Mouse (Mus musculus): ENCODE results near the gene Zfp839.
"Not testable (repeated sequence)": the region's sequence is repeated elsewhere in the genome, so short reads cannot be mapped to it uniquely, and the experiment has no call there.

The Zfp839 gene

GRCm38 (mm10) chr12:110841731-110842493, 8.1 kb upstream of the Zfp839 start:
- no peak for DNase-seq

- peak; percentile 81 for DNase-seq
Observed at GRCm38 (mm10) chr12:110843194-110844048, 6.6 kb upstream of the Zfp839 start.

DNA sequence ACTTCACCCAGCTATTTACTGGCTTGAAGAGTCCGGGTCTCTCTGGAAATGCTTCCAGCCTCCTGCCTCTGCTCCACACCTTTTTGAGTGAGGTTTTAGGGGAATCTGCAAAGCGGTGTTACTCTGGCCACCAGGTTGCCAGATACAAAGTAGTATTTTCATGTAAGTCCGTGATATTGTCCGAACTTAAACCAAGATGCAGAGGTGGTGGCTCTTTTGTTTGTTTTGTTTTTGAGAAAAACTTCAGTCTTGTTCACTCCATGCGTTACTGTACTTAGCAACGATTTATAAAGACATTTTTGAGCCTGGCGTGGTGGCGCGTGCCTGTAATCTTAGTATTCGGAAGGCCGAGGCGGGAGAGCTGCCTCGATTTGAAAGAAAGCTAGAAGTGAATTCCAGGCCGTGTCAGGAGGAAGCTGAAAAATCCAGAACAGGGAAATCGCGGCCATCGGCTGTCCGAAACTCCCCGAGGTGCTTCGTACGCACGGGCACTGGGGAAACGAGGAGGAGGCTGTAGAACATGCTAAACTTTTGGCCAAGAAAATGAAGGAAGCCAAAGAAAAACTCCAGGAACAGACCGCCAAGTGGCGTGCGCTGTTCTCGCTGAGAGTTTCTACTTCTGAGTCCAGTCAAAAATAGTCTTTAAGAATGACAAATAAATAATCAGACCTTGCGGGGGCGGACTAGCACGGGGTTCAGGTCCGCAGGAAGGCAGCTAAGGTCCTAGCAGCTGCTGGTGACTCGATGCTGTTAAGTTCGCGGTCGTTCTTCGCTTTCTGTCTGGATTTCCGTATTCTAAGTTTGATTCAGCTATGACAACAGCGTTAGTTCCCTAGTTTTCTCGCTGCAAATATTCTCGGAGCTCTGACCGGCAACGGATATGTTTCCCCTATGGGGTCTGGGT, 5.6 kb upstream of the Zfp839 start:
- DNase-seq: no peak

GRCm38 (mm10) chr12:110845131-110845880, 4.7 kb upstream of the Zfp839 start:
- DNase-seq: peak; percentile 87

GRCm38 (mm10) chr12:110846191-110846765, 3.8 kb upstream of the Zfp839 start:
- no peak for DNase-seq

DNA sequence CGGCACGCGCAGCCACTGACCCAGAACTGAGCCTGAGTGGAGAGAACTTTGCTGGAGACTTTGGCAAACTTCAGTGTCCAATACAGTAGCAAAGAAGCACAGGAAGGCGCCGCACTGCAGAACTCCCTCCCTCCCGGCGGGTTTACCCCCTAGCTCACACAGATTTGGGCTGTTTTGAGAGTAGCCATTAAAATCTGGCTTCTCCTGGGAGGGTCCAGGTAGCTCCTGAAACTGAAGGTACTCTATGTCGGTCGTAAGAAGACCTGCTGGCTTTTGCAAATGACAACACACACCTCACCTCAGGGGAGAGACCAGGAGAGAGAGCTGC, 840 bp downstream of the Zfp839 start:
- no peak for DNase-seq

GRCm38 (mm10) chr12:110851414-110851813, 1.4 kb downstream of the Zfp839 start:
- no peak for DNase-seq

DNA sequence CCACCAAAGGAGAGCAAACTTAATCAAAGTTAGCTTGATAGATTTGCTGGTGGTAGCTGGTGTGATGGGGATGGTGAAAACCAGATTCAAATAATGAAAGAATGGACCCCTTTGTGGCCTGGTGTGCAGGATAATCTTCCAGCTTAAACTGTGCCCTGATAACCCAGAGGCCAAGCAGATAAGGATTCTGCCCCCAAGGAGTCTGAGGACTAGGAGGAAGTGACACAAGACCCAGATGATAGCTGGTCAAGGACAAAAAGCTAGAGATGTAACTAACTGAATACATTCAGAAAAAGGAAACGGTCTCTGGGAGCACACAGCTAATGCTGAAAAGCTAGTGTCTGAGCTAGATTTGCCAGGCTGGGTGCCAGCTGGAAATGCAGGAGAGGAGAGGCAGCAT, 1.9 kb downstream of the Zfp839 start:
- no peak for DNase-seq

DNA sequence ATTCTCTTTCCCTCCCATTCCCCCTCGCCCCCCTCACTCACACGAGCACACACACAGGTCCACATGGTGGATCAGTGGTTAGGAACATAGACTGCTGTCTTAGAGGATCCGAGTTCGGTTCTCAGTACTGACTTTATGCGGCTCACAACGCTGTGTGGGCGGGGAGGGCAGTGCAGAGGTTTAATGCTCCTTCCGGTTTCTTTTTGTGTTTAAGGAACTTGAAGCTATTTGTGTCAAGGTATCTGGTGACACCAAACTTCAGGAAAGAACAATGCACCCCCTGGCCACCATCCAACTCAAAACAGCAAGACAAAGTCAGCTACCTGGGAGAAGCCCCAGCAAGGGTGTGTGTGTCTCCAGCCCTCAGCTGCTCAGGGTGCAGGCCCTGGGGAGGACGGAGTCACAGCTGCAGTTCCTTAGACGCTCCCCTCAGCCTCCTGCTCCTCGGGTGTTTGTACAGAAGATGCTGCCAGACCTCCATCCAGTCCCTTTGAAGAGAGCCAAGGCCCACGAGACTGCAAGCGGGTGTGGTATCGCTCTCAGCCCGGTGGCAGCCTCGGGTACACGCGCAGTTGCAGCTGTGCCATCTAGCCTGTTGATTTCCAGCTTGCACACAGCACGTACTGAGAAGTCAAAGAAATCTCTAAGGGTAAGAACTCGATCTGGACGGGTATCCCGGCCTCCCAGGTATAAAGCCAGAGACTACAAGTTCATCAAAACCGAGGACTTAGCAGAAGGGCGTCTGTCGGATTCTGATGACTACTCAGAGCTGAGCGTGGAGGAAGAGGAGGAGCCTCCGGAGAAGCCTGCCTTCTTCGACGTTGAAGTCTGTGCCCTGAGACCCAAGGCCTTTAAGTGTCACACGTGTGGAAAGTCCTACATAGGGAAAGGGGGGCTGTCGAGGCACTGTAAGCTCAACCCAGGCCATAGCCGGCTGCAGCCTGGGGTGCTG, 5.0 kb downstream of the Zfp839 start:
- no peak for DNase-seq

- DNase-seq: no peak
Observed at GRCm38 (mm10) chr12:110857196-110857595, 7.1 kb downstream of the Zfp839 start.

- not testable (repeated sequence) for DNase-seq
Observed at GRCm38 (mm10) chr12:110858681-110859080, 8.6 kb downstream of the Zfp839 start.

GRCm38 (mm10) chr12:110860293-110860692, 10.2 kb downstream of the Zfp839 start:
- DNase-seq: no peak

- DNase-seq: no peak
Observed at GRCm38 (mm10) chr12:110861256-110861655, 11.2 kb downstream of the Zfp839 start.

GRCm38 (mm10) chr12:110864008-110864407, 14.0 kb downstream of the Zfp839 start:
- DNase-seq: no peak

GRCm38 (mm10) chr12:110865571-110865970, 15.5 kb downstream of the Zfp839 start:
- no peak for DNase-seq

DNA sequence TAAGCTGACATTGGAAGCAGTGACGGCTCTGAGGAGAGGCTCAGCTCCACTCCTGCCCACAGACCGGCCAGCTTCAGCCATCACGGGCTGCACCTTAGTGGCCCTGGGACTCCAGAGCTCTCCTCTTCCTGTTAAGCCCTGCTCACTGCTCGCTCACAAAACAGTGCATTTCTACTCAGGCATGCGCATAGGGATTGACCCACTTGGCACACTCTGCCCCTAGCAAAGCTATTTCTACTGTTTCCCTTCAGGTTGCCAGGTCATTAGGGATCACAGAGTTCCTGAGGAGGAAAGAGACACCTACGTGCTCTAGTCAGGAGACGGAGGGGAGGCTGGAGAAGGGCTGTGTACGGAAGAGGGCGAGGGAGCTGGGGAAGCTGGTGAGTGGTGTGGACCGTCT, 15.9 kb downstream of the Zfp839 start:
- DNase-seq: no peak

- DNase-seq: no peak
Observed at GRCm38 (mm10) chr12:110870107-110870506, 20.1 kb downstream of the Zfp839 start.

DNA sequence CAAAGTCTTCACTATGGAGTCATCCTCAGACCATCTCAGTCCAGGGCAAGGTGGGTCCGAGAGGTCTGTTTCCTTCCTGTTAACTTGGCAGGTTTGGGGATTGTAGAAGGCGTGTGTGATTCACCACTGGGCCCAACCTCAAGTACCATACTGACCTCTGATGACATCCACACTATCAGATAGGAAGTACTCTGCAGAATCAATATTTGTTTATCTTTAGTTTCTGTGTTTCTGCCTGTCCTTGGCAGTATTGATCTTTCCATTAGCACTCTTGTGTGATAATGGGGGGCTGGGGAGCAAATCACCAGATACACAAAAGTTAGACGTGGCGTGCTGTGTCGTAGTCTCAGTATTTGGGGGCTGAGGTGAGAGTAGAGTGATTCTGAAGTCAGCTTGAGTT, 21.2 kb downstream of the Zfp839 start:
- no peak for DNase-seq

DNA sequence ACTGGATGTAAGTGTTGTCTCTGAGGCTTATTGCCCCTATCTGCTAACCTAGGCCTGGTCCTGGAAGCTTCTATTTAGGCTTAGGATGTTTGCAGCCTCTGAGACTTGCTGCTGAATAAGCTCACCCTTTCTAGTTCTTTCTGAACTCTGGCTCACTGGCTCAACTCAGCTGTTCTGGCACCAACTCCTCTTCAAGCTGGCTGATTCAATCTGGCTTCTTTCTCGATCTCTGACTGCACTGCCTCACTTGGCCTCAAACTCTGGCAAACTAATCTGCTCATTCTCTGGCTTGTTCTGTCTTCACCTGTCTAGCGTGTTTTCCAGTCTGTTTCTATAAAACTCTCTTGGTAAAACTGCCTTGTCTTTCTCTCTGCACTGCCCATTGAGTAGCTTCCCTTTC, 25.3 kb downstream of the Zfp839 start:
- no peak for DNase-seq

GRCm38 (mm10) chr12:110882291-110882690, 32.2 kb downstream of the Zfp839 start:
- no peak for DNase-seq

- DNase-seq: no peak
Observed at GRCm38 (mm10) chr12:110885251-110885650, 35.2 kb downstream of the Zfp839 start.
